Mouse (Mus musculus) forebrain, embryonic 10.5 days (tissue): ENCODE results near the gene Olfr868. TPM values are rescaled to one million over a fixed set of nuclear protein-coding genes. Genes with fewer than 3 reads are reported as not detected.

Experiments used
- DNase-seq: peaks from one replicate; pipeline ENCODE4 v3.0.0-alpha.2; 2017; ENCODE audit warnings: low spot score; ENCODE audit errors: extremely low spot score
- H3K27ac ChIP-seq: fragments of 300-500 bp; sonication (generic); 2 replicates; pipeline ENCODE4 v1.5.1; 2016; ENCODE audit warnings: mild to moderate bottlenecking
- H3K27me3 ChIP-seq: fragments of 300-500 bp; sonication (generic); 2 replicates; pipeline ENCODE4 v1.6.1; 2016; ENCODE audit warnings: mild to moderate bottlenecking; ENCODE audit not compliant: poor library complexity, severe bottlenecking
- H3K36me3 ChIP-seq: fragments of 300-500 bp; sonication (generic); replicated peaks from 2 replicates; pipeline ENCODE4 v1.6.1; 2016; ENCODE audit warnings: mild to moderate bottlenecking, moderate library complexity
- H3K4me1 ChIP-seq: fragments of 300-500 bp; sonication (generic); 2 replicates; pipeline ENCODE4 v1.6.1; 2016
- H3K4me3 ChIP-seq: fragments of 300-500 bp; sonication (generic); 2 replicates; pipeline ENCODE4 v1.5.1; 2016; ENCODE audit warnings: mild to moderate bottlenecking, moderate library complexity
- H3K9me3 ChIP-seq: fragments of 300-500 bp; sonication (generic); 2 replicates; pipeline ENCODE4 v1.6.1; 2016; ENCODE audit warnings: mild to moderate bottlenecking, moderate library complexity
- WGBS: fragments of 180-500 bp; shearing (Covaris S2); methylation state at CpG from one replicate; pipeline ENCODE4 v1.1.7; 2016; 5-methylcytosine and 5-hydroxymethylcytosine counted together
- polyA plus RNA-seq: library from polyadenylated mRNA; unstranded; fragments of >200 nt; fragmentation: Nextera tagmentation; extraction: Ambion mirVana; gene quantifications from 2 replicates; pipeline ENCODE4 v1.2.1, GENCODE M21; 2016

Olfr868 gene
- not detected in 2 replicates for polyA plus RNA-seq

DNA sequence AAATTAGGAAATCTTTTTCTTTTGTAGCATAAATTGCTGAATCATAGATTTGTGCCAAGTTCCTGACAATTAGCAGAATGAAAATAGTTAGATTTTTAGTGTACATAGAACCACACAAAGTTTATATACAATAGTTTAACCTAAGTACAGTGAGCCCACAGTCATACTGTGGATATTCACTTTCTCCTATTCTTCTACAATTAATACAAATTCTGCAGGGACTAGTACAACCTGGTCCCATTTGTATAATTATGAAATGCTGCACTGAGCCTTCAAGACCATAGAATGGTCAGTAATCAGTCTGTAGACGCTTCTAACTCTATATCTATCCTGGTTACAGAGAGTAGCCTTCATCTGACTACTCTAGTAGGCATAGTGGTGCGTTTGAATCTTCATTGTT is at the start of gene Olfr868:
Gene Olfr868 (plus strand): TSS at position 301 of the 400 bp plus-strand sequence.
- H3K4me3 ChIP-seq, result no peak within 1 kb of the TSS
- peaks cover 31% of the 10 kb centered on the region for H3K9me3 ChIP-seq
- H3K36me3 ChIP-seq, result no peaks in the 10 kb centered on the region
- H3K4me1 ChIP-seq, result no peaks in the 10 kb centered on the region
- DNase-seq, result no peak
- no peaks in the 10 kb centered on the region for H3K27me3 ChIP-seq
- no peak within 1 kb of the TSS for H3K27ac ChIP-seq
- 50% methylated on average over 2 of the region's 2 CpGs for WGBS

DNA sequence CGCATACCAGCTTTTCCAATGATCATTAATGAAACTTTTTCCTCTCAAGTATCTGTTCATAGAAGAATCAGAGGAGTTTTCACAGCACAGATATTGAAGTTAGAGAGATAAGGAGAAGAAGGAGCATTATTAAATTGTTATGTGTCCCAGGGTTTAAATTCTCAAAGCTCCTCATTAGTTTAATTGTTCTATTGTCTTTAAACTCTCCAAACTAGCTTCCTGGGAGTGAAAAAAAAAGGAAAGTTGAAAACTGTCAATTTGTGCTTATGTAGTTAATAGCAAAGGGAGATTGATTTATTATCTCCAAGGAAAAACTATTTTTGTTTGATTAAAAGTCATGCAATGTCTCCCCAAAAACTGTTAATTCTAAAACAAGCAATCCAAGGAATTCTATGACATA is 41.0 kb upstream of the Olfr868 start, which contains the start of gene Olfr867:
Gene Olfr867 (minus strand): TSS at position 101 of the 400 bp plus-strand sequence.
- Histone ChIP-seq H3K4me1 (no peaks in the 10 kb centered on the region), H3K4me3 (no peak within 1 kb of the TSS), H3K27me3 (no peaks in the 10 kb centered on the region), H3K9me3 (peaks cover 27% of the 10 kb centered on the region), H3K27ac (no peak within 1 kb of the TSS), H3K36me3 (no peaks in the 10 kb centered on the region)
- DNase-seq, result no peak
- whole genome bisulfite sequencing, result 84% methylated on average over 1 of the region's 1 CpGs

DNA sequence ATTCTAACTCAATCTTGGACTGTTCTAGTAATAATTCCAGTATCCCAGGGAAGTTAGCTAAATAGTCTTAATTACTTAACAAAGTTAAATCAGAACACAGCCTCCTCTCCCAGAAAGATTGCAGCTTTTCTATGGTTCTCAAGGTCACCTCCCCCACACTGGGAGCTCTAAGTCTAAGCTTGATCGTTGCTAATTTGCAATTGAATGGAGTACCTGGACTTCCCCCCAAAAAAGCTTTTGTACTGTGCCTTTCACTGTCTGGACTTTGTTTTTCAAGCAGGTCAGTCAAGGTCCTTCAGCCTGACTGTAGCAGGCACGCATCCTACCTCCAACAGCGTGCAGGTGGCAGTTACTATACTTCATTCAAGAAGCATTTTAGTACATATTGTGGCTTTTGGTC is 28.2 kb upstream of the Olfr868 start:
- DNase-seq, result no peak
- Histone ChIP-seq H3K27ac (no peak overlapping the region), H3K27me3 (no peaks in the 10 kb centered on the region), H3K4me1 (no peaks in the 10 kb centered on the region), H3K36me3 (no peaks in the 10 kb centered on the region), H3K4me3 (no peak overlapping the region), H3K9me3 (peaks cover 50% of the 10 kb centered on the region)
- WGBS, result 74% methylated on average over 3 of the region's 3 CpGs

DNA sequence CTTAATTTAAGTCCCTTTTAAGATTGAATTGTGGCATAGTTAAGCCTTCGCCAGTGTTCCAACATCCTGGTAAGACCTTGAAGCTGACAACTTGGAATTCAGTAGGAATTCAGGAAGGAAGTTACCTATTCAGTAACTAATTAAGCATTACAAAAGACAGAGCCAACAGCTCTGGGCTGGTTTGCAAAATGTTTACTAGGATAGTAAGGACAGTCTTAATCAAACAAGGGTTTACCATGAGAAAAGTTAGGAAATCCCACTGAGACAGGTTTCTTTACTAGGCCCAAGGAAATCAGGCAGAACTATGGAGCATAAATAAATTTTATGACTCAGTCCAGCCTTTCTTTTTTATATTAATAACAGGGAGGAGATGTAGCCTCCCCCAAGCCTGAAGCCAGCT is 27.1 kb upstream of the Olfr868 start:
- Histone ChIP-seq H3K4me3 (no peak overlapping the region), H3K27ac (no peak overlapping the region), H3K27me3 (no peaks in the 10 kb centered on the region), H3K36me3 (no peaks in the 10 kb centered on the region), H3K4me1 (no peaks in the 10 kb centered on the region), H3K9me3 (peaks cover 61% of the 10 kb centered on the region)
- 98% methylated on average over 1 of the region's 1 CpGs for WGBS
- no peak for DNase-seq

DNA sequence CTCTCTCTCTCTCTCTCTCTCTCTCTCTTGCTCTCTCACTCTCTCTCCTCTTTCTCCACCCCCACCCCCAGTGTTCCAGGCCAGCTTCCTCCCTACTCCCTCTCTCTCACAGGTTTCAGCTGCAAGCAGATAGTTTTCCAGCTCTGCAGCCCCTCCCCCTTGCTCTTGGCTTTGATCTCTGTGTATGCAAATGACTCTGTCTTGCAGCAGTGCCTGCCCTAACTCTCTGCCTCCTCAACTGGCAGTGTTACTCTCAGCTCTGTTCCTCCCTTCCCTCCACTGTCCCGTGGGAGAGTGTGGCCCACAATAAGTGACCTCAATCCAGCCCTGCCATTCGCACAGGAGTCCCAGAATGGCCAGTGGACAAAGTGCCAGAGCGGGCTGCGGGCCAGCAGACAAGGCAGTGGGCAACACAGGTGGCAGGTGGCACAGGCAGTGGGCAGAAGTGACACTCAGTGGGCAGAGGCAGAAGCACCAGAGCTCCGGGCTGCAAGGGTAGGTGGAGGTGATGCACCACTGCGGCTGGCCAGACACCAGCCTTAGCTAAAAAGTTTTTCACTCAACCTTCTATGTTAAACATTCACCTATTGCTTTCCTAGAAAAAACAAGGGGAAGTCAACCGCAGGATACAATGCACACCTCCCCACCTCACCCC is 24.8 kb upstream of the Olfr868 start:
- no peaks in the 10 kb centered on the region for H3K4me1 ChIP-seq
- no peak overlapping the region for H3K27ac ChIP-seq
- H3K4me3 ChIP-seq, result no peak overlapping the region
- H3K9me3 ChIP-seq, result peaks cover 77% of the 10 kb centered on the region
- no peak for DNase-seq
- 72% methylated on average over 7 of the region's 7 CpGs for WGBS
- H3K27me3 ChIP-seq, result no peaks in the 10 kb centered on the region
- H3K36me3 ChIP-seq, result no peaks in the 10 kb centered on the region

DNA sequence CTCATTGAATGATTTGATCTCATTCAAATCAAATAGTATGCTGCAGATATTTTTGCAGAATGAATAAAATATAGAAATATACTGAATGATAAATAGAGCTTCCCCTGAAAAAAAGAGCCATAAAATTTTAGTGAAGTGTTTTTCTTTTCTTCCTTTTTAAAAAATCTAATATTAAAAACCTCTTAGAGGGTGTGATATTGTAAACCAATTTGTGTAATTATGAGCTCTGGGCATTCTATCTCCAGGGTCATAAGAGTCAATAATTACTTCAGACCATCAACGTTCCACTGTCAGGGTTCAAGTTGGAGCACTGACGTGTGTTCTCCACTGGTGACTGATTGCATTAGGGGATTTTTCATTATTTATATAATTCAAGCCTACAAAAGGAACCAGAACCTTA is 30.3 kb downstream of the Olfr868 start, which contains the start of gene Olfr869:
Gene Olfr869 (plus strand): TSS at position 301 of the 400 bp plus-strand sequence.
- Histone ChIP-seq H3K27ac (no peak within 1 kb of the TSS), H3K27me3 (no peaks in the 10 kb centered on the region), H3K4me3 (no peak within 1 kb of the TSS), H3K36me3 (no peaks in the 10 kb centered on the region), H3K9me3 (peaks cover 9% of the 10 kb centered on the region; the same call in 1 of the 2 replicates), H3K4me1 (no peaks in the 10 kb centered on the region)
- WGBS, result 89% methylated on average over 2 of the region's 2 CpGs
- no peak for DNase-seq

DNA sequence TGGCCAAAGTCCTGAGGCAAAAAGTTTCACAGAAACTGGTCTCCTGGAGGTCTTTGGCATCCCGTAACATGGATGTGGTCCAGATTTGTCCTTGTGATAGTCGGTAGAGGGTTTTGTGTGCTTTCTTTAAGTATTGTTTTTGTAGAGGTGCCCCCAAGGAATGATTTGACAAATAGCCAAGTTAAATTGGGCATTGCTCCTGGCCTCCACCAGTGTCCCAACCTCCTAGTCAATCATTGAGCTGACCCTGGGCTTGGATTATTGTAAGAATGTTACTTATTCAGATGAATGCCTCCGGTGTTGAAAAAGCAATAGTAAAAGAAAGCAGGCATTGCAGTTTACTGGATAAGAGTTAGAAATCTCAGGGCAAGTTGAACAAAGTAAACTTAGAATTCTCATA is 51.3 kb downstream of the Olfr868 start:
- Histone ChIP-seq H3K36me3 (no peaks in the 10 kb centered on the region), H3K4me1 (no peaks in the 10 kb centered on the region), H3K27me3 (no peaks in the 10 kb centered on the region), H3K4me3 (no peak overlapping the region), H3K9me3 (peaks cover 57% of the 10 kb centered on the region), H3K27ac (no peak overlapping the region)
- no peak for DNase-seq
- WGBS, result 89% methylated on average over 3 of the region's 3 CpGs

Other genes starting within 250 kb of the Olfr868 start
- not detected in 2 replicates for gene Olfr860, start 248.9 kb upstream of the Olfr868 start, polyA plus RNA-seq
- not detected in 2 replicates for gene Olfr862, start 210.6 kb upstream of the Olfr868 start, polyA plus RNA-seq
- 0.15 and 0.20 TPM in 2 replicates for gene Olfr77, start 181.8 kb upstream of the Olfr868 start, polyA plus RNA-seq
- gene Olfr866, start 70.6 kb upstream of the Olfr868 start, polyA plus RNA-seq, result not detected in 2 replicates
- not detected in 2 replicates for gene Olfr867, start 41.1 kb upstream of the Olfr868 start, polyA plus RNA-seq
- gene Olfr869, start 30.4 kb downstream of the Olfr868 start, polyA plus RNA-seq, result not detected in 2 replicates
- gene Olfr870, start 75.4 kb downstream of the Olfr868 start, polyA plus RNA-seq, result not detected in 2 replicates
- not detected in 2 replicates for gene Olfr871, start 113.6 kb downstream of the Olfr868 start, polyA plus RNA-seq
- gene Olfr872, start 138.5 kb downstream of the Olfr868 start, polyA plus RNA-seq, result not detected in 2 replicates
- gene Olfr39, start 183.7 kb downstream of the Olfr868 start, polyA plus RNA-seq, result not detected in 2 replicates
- gene Olfr873, start 199.9 kb downstream of the Olfr868 start, polyA plus RNA-seq, result not detected in 2 replicates
- not detected in 2 replicates for gene Olfr18, start 237.5 kb downstream of the Olfr868 start, polyA plus RNA-seq